Mouse (Mus musculus): ENCODE measurements around the gene Dctpp1. TPM values are rescaled to one million over a fixed set of nuclear protein-coding genes. Genes with fewer than 3 reads are reported as not detected.

Dctpp1 gene
- polyA plus RNA-seq, 1 experiment from 2014 or later, result 266 TPM

DNA sequence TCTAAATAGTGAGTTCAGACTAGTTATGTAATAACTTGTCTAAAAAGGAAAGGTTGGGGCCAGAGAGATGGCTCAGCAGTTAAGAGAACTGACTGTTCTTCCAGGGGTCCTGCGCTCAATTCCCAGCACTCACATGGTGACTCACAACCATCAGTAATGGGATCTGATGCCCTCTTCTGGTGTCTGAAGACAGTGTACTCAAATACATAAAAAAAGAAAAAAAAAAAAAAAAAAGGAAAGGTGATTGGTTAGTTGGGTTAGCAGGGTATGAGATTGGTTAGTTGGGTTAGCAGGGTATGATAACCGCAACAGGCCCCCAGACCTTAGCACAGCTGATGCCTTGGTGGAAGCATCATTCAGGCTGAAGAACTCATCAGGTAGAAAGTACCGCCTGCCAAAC is 3.0 kb upstream of the Dctpp1 start:
- H3K9ac ChIP-seq (replicated peaks; ENCODE audit: low read length), result no peak overlapping the region
- no peaks in the 10 kb centered on the region for H3K36me3 ChIP-seq (replicated peaks; ENCODE audit: control insufficient read depth, insufficient read depth, low read depth, low read length)
- ATAC-seq (replicated peaks; ENCODE audit: insufficient number of reproducible peaks, low FRiP score, low TSS enrichment, low read depth) (no peak), DNase-seq (ENCODE audit: low spot score) (no peak)
- H3K27ac ChIP-seq (replicated peaks; ENCODE audit: low read depth, low read length), result no peak overlapping the region
- WGBS, result 90% methylated on average over 3 of the region's 3 CpGs
- no peaks in the 10 kb centered on the region for H3K27me3 ChIP-seq (ENCODE audit: control insufficient read depth, insufficient read depth, low read length)
- no peak overlapping the region for H3K4me3 ChIP-seq (ENCODE audit: low read depth, low read length)
- no peaks in the 10 kb centered on the region for H3K4me1 ChIP-seq (ENCODE audit: control insufficient read depth, insufficient read depth, low read length)
- H3K9me3 ChIP-seq (replicated peaks; ENCODE audit: control insufficient read depth, low read length), result no peaks in the 10 kb centered on the region
- no peak overlapping the region for H3K4me2 ChIP-seq (ENCODE audit: low read depth, low read length)

DNA sequence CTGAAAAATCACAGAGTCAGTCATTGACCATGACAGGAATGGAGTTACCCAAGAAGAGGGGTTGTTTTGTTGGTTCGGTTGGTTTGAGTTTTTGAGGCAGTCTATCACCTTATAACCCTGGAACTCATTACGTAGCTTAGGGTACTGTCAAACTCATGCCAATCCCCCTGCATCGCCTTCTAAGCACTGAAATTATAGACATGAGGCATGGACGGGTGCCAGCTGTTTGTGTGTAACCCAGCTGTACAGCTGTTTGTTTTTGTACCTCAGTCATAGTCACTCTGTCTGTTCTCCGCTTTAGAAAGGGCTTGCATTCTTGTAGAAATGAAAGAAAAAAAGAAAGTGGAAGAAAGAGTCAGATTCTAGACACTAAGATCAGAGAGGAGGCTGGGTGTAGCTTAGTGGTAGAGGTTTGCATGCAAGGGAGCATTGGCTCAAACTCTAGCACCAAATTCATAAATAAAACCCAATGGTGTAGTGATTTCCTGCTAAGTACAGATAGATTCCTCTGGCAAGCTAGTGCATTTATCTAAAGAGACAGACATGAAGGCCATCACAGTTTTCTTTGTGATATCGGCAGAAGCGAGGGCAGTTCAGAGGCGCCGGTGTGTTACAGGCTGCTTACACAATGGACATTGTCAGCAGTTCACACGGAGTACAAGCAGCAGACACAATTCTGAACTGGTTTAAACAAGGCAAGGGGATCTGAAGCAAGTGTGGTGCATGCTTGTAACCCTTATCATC is 1.9 kb upstream of the Dctpp1 start:
- WGBS, result 82% methylated on average over 10 of the region's 10 CpGs
- ATAC-seq (replicated peaks; ENCODE audit: insufficient number of reproducible peaks, low FRiP score, low TSS enrichment, low read depth), result no peak
- H3K9ac ChIP-seq (replicated peaks; ENCODE audit: low read length), result no peak overlapping the region
- H3K4me1 ChIP-seq (ENCODE audit: control insufficient read depth, insufficient read depth, low read length), result no peaks in the 10 kb centered on the region
- no peak overlapping the region for H3K4me2 ChIP-seq (ENCODE audit: low read depth, low read length)
- no peak overlapping the region for H3K4me3 ChIP-seq (ENCODE audit: low read depth, low read length)
- H3K27me3 ChIP-seq (ENCODE audit: control insufficient read depth, insufficient read depth, low read length), result no peaks in the 10 kb centered on the region
- no peak for DNase-seq (ENCODE audit: low spot score)
- H3K36me3 ChIP-seq (replicated peaks; ENCODE audit: control insufficient read depth, insufficient read depth, low read depth, low read length), result no peaks in the 10 kb centered on the region
- H3K27ac ChIP-seq (replicated peaks; ENCODE audit: low read depth, low read length), result no peak overlapping the region
- no peaks in the 10 kb centered on the region for H3K9me3 ChIP-seq (replicated peaks; ENCODE audit: control insufficient read depth, low read length)

GRCm38 (mm10) chr7:127259186-127259905 is 1.2 kb downstream of the Dctpp1 start:
- Histone ChIP-seq H3K27ac (replicated peaks; ENCODE audit: low read depth, low read length) (no peak overlapping the region), H3K27me3 (ENCODE audit: control insufficient read depth, insufficient read depth, low read length) (no peaks in the 10 kb centered on the region), H3K36me3 (replicated peaks; ENCODE audit: control insufficient read depth, insufficient read depth, low read depth, low read length) (no peaks in the 10 kb centered on the region), H3K9me3 (replicated peaks; ENCODE audit: control insufficient read depth, low read length) (no peaks in the 10 kb centered on the region), H3K4me2 (ENCODE audit: low read depth, low read length) (peak overlapping the region; percentile 69), H3K4me1 (ENCODE audit: control insufficient read depth, insufficient read depth, low read length) (no peaks in the 10 kb centered on the region; the same call in 1 of the 2 replicates), H3K4me3 (ENCODE audit: low read depth, low read length) (peak overlapping the region; percentile 56), H3K9ac (replicated peaks; ENCODE audit: low read length) (peak overlapping the region; percentile 67)
- no peak for DNase-seq (ENCODE audit: low spot score)
- ATAC-seq (replicated peaks; ENCODE audit: insufficient number of reproducible peaks, low FRiP score, low TSS enrichment, low read depth), result no peak
- WGBS, result 75% methylated on average over 8 of the region's 8 CpGs

DNA sequence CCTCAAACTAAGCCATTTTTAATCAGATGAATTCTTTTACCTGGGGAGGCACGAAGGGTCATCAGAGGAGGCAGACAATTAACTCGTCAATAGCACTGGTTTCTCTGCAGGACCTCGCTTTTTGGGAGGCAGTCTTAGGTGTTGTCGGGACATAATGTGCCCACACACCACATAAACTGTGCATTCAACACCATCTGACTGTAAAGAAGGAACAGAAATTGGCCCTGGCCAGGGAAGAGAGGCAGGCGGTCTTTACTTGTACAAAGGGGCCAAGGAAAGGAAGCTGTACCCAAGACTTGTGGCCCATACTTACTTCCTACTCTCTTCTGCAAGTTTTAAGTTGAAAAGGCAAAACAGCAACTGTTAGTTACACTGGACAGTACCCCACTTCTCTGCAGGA is 4.0 kb downstream of the Dctpp1 start:
- H3K27ac ChIP-seq (replicated peaks; ENCODE audit: low read depth, low read length), result no peak overlapping the region
- H3K27me3 ChIP-seq (ENCODE audit: control insufficient read depth, insufficient read depth, low read length), result no peaks in the 10 kb centered on the region
- DNase-seq (ENCODE audit: low spot score) (no peak), ATAC-seq (replicated peaks; ENCODE audit: insufficient number of reproducible peaks, low FRiP score, low TSS enrichment, low read depth) (no peak)
- H3K9me3 ChIP-seq (replicated peaks; ENCODE audit: control insufficient read depth, low read length), result no peaks in the 10 kb centered on the region
- H3K4me2 ChIP-seq (ENCODE audit: low read depth, low read length), result no peak overlapping the region
- H3K4me3 ChIP-seq (ENCODE audit: low read depth, low read length), result no peak overlapping the region
- 91% methylated on average over 5 of the region's 5 CpGs for WGBS
- H3K4me1 ChIP-seq (ENCODE audit: control insufficient read depth, insufficient read depth, low read length), result no peaks in the 10 kb centered on the region; the same call in 1 of the 2 replicates
- H3K36me3 ChIP-seq (replicated peaks; ENCODE audit: control insufficient read depth, insufficient read depth, low read depth, low read length), result no peaks in the 10 kb centered on the region
- H3K9ac ChIP-seq (replicated peaks; ENCODE audit: low read length), result no peak overlapping the region

- Histone ChIP-seq H3K27me3 (ENCODE audit: control insufficient read depth, insufficient read depth, low read length) (no peaks in the 10 kb centered on the region), H3K9ac (replicated peaks; ENCODE audit: low read length) (no peak overlapping the region), H3K36me3 (replicated peaks; ENCODE audit: control insufficient read depth, insufficient read depth, low read depth, low read length) (no peaks in the 10 kb centered on the region), H3K4me1 (ENCODE audit: control insufficient read depth, insufficient read depth, low read length) (no peaks in the 10 kb centered on the region; the same call in 1 of the 2 replicates), H3K4me2 (ENCODE audit: low read depth, low read length) (no peak overlapping the region), H3K9me3 (replicated peaks; ENCODE audit: control insufficient read depth, low read length) (no peaks in the 10 kb centered on the region), H3K4me3 (ENCODE audit: low read depth, low read length) (no peak overlapping the region), H3K27ac (replicated peaks; ENCODE audit: low read depth, low read length) (no peak overlapping the region)
- DNase-seq (ENCODE audit: low spot score) (no peak), ATAC-seq (replicated peaks; ENCODE audit: insufficient number of reproducible peaks, low FRiP score, low TSS enrichment, low read depth) (no peak)
- WGBS, result 92% methylated on average over 2 of the region's 2 CpGs
These were observed 4.5 kb downstream of the Dctpp1 start for GRCm38 (mm10) chr7:127255965-127256364.

DNA sequence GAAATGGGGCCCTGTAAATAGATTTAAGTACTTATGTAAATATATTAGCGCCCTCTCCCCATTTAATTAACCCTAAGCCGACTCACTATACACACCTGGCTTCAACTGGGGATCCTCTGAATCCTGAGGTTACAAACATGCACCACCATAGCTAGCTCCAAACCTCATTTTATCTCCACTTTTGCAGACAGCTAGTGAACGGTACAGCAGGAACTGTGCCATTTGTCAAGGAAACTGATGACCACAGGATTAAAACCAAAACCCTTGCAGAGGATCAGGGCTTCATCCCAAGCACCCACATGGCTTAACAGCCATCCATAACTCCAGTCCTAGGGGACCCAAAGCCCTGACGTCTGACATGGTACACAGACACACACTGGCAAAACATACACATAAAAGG is 5.5 kb downstream of the Dctpp1 start:
- Histone ChIP-seq H3K9me3 (replicated peaks; ENCODE audit: control insufficient read depth, low read length) (no peaks in the 10 kb centered on the region), H3K27ac (replicated peaks; ENCODE audit: low read depth, low read length) (peak overlapping the region; percentile 74), H3K4me3 (ENCODE audit: low read depth, low read length) (no peak overlapping the region), H3K4me2 (ENCODE audit: low read depth, low read length) (peak overlapping the region; percentile 86), H3K27me3 (ENCODE audit: control insufficient read depth, insufficient read depth, low read length) (no peaks in the 10 kb centered on the region), H3K36me3 (replicated peaks; ENCODE audit: control insufficient read depth, insufficient read depth, low read depth, low read length) (no peaks in the 10 kb centered on the region; the same call in 1 of the 2 replicates), H3K4me1 (ENCODE audit: control insufficient read depth, insufficient read depth, low read length) (no peaks in the 10 kb centered on the region; the same call in 1 of the 2 replicates), H3K9ac (replicated peaks; ENCODE audit: low read length) (peak overlapping the region; percentile 74)
- ATAC-seq (replicated peaks; ENCODE audit: insufficient number of reproducible peaks, low FRiP score, low TSS enrichment, low read depth) (no peak), DNase-seq (ENCODE audit: low spot score) (no peak)
- 33% methylated on average over 4 of the region's 4 CpGs for WGBS

DNA sequence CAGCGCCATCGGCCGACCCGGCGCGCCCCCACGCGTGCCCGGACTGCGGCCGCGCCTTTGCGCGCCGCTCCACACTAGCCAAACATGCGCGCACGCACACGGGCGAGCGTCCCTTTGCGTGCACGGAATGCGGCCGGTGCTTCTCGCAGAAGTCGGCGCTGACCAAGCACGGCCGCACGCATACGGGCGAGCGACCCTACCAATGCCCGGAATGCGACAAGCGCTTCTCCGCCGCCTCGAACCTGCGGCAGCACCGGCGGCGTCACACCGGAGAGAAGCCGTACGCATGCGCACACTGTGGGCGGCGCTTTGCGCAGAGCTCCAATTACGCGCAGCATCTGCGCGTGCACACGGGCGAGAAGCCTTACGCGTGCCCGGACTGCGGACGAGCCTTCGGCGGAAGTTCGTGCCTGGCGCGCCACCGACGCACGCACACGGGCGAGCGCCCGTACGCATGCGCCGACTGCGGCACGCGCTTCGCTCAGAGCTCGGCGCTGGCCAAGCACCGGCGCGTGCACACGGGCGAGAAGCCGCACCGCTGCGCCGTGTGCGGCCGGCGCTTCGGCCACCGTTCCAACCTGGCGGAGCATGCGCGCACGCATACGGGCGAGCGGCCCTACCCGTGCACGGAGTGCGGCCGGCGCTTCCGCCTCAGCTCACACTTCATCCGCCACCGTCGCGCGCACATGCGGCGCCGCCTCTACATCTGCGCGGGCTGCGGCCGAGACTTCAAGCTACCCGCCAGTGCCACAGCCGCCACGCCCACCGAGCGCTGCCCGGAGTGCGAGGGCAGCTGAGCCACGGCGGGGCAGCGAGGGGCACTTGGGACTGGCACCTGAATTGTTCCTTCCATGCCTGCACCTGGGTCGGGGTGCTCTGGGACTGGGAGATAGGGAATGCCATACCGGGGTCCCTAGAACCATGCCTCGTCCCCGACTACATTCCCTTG is 6.4 kb downstream of the Dctpp1 start:
- H3K4me2 ChIP-seq (ENCODE audit: low read depth, low read length), result peak overlapping the region; percentile 86
- peak overlapping the region; percentile 74 for H3K9ac ChIP-seq (replicated peaks; ENCODE audit: low read length)
- WGBS, result 1% methylated on average over 122 of the region's 136 CpGs
- H3K4me3 ChIP-seq (ENCODE audit: low read depth, low read length), result peak overlapping the region; percentile 51
- H3K4me1 ChIP-seq (ENCODE audit: control insufficient read depth, insufficient read depth, low read length), result no peaks in the 10 kb centered on the region; the same call in 1 of the 2 replicates
- peak; percentile 98 for DNase-seq (ENCODE audit: low spot score)
- peak overlapping the region; percentile 74 for H3K27ac ChIP-seq (replicated peaks; ENCODE audit: low read depth, low read length)
- ATAC-seq (replicated peaks; ENCODE audit: insufficient number of reproducible peaks, low FRiP score, low TSS enrichment, low read depth), result peak; percentile 95
- no peaks in the 10 kb centered on the region; the same call in 1 of the 2 replicates for H3K36me3 ChIP-seq (replicated peaks; ENCODE audit: control insufficient read depth, insufficient read depth, low read depth, low read length)
- no peaks in the 10 kb centered on the region for H3K27me3 ChIP-seq (ENCODE audit: control insufficient read depth, insufficient read depth, low read length)
- no peaks in the 10 kb centered on the region for H3K9me3 ChIP-seq (replicated peaks; ENCODE audit: control insufficient read depth, low read length)

All from embryonic facial prominence, embryonic 11.5 days (tissue).